Mouse (Mus musculus) ES-Bruce4 (cell line): ENCODE results near the gene Ccdc159. TPM values are rescaled to one million over a fixed set of nuclear protein-coding genes. Genes with fewer than 3 reads are reported as not detected.

Experiments
- H3K27ac ChIP-seq: 2 replicates; pipeline ENCODE4 v1.5.1; 2012; ENCODE audit warnings: low read length, inconsistent platforms; ENCODE audit not compliant: insufficient read depth
- H3K27me3 ChIP-seq: 2 replicates; pipeline ENCODE4 v1.6.1; 2012; ENCODE audit warnings: mild to moderate bottlenecking, low read length, inconsistent platforms; ENCODE audit not compliant: control insufficient read depth, poor library complexity, insufficient read depth, severe bottlenecking
- H3K36me3 ChIP-seq: 2 replicates; pipeline ENCODE4 v1.6.1; 2012; ENCODE audit warnings: inconsistent platforms, mild to moderate bottlenecking, low read length, moderate library complexity; ENCODE audit not compliant: control insufficient read depth, poor library complexity, insufficient read depth, severe bottlenecking
- H3K4me1 ChIP-seq: one replicate; pipeline ENCODE4 v1.8.1; 2011; ENCODE audit warnings: low read length; ENCODE audit not compliant: control insufficient read depth, insufficient read depth
- H3K4me3 ChIP-seq: 2 replicates; pipeline ENCODE4 v1.5.1; 2011; ENCODE audit warnings: low read depth, mild to moderate bottlenecking, low read length
- H3K9ac ChIP-seq: 2 replicates; pipeline ENCODE4 v1.6.1; 2012; ENCODE audit warnings: low read depth, mild to moderate bottlenecking, inconsistent platforms; ENCODE audit not compliant: poor library complexity, severe bottlenecking
- H3K9me3 ChIP-seq: replicated peaks from 2 replicates; pipeline ENCODE4 v1.6.1; 2012; ENCODE audit warnings: mild to moderate bottlenecking, low read length, inconsistent platforms; ENCODE audit not compliant: control insufficient read depth, poor library complexity, insufficient read depth, severe bottlenecking
- CTCF ChIP-seq: IDR thresholded peaks from one replicate; pipeline ENCODE4 v1.8.1; 2011; ENCODE audit warnings: low read depth, low read length
- EP300 ChIP-seq: IDR thresholded peaks from 2 replicates; pipeline ENCODE4 v1.6.1; 2011; ENCODE audit warnings: low read depth, low read length; ENCODE audit not compliant: insufficient read depth
- POLR2A ChIP-seq: IDR thresholded peaks from one replicate; pipeline ENCODE4 v1.8.1; 2011; ENCODE audit warnings: low read length; ENCODE audit not compliant: insufficient read depth
- polyA plus RNA-seq: library from polyadenylated mRNA; stranded (reverse); fragments of >200 nt; gene quantifications from 2 replicates; pipeline ENCODE4 v1.2.4, GENCODE M21; 2011; ENCODE audit warnings: low read depth; ENCODE audit not compliant: missing spikeins, insufficient read depth, insufficient read length

Ccdc159 gene
- polyA plus RNA-seq, 1 experiment, result 2.9 TPM

- H3K9ac ChIP-seq, result no peak overlapping the region
- no peaks in the 10 kb centered on the region for H3K27me3 ChIP-seq
- no peaks in the 10 kb centered on the region for H3K9me3 ChIP-seq
- H3K36me3 ChIP-seq, result no peaks in the 10 kb centered on the region
- H3K4me3 ChIP-seq, result no peak overlapping the region
- TF ChIP-seq POLR2A, result no peak
- TF ChIP-seq CTCF, result no peak
- no peak for TF ChIP-seq EP300
- no peak overlapping the region for H3K27ac ChIP-seq
- peaks cover 2% of the 10 kb centered on the region for H3K4me1 ChIP-seq
These were observed 42.0 kb downstream of the Ccdc159 start for GRCm38 (mm10) chr9:21969304-21969703.

- TF ChIP-seq EP300, result no peak
- TF ChIP-seq CTCF, result no peak
- no peak for TF ChIP-seq POLR2A
These were observed 49.4 kb downstream of the Ccdc159 start for GRCm38 (mm10) chr9:21976626-21977175.

GRCm38 (mm10) chr9:21977331-21977730, 50.1 kb downstream of the Ccdc159 start:
- Histone ChIP-seq H3K9ac (no peak overlapping the region), H3K4me1 (peaks cover 3% of the 10 kb centered on the region), H3K27ac (no peak overlapping the region), H3K4me3 (no peak overlapping the region), H3K27me3 (no peaks in the 10 kb centered on the region), H3K36me3 (no peaks in the 10 kb centered on the region), H3K9me3 (no peaks in the 10 kb centered on the region)
- TF ChIP-seq POLR2A, result no peak
- no peak for TF ChIP-seq CTCF
- no peak for TF ChIP-seq EP300

More at GRCm38 (mm10) chr9:21976626-21977175, 49.4 kb downstream of the Ccdc159 start:
- Histone ChIP-seq H3K27me3 (no peaks in the 10 kb centered on the region), H3K4me1 (peaks cover 3% of the 10 kb centered on the region), H3K27ac (no peak overlapping the region), H3K36me3 (no peaks in the 10 kb centered on the region), H3K4me3 (no peak overlapping the region), H3K9ac (no peak overlapping the region), H3K9me3 (no peaks in the 10 kb centered on the region)

- Histone ChIP-seq H3K36me3 (no peaks in the 10 kb centered on the region), H3K27me3 (no peaks in the 10 kb centered on the region), H3K9me3 (no peaks in the 10 kb centered on the region), H3K27ac (no peak overlapping the region), H3K4me3 (no peak overlapping the region), H3K9ac (no peak overlapping the region), H3K4me1 (peaks cover 3% of the 10 kb centered on the region)
- TF ChIP-seq EP300, result no peak
- peak; percentile 83 for TF ChIP-seq CTCF
These were observed 50.7 kb downstream of the Ccdc159 start for GRCm38 (mm10) chr9:21977972-21978371.

- TF ChIP-seq CTCF, result no peak
- TF ChIP-seq EP300, result peak; percentile 23; the same call in 1 of the 2 replicates
- Histone ChIP-seq H3K27ac (no peak overlapping the region), H3K36me3 (no peaks in the 10 kb centered on the region), H3K4me1 (peaks cover 3% of the 10 kb centered on the region), H3K27me3 (no peaks in the 10 kb centered on the region), H3K9ac (no peak overlapping the region), H3K9me3 (no peaks in the 10 kb centered on the region), H3K4me3 (no peak overlapping the region)
These were observed 51.3 kb downstream of the Ccdc159 start for GRCm38 (mm10) chr9:21978398-21979128.

- Histone ChIP-seq H3K27ac (no peak overlapping the region), H3K4me3 (no peak overlapping the region), H3K9ac (no peak overlapping the region), H3K4me1 (no peaks in the 10 kb centered on the region), H3K27me3 (peaks cover 10% of the 10 kb centered on the region), H3K9me3 (no peaks in the 10 kb centered on the region), H3K36me3 (no peaks in the 10 kb centered on the region)
- TF ChIP-seq EP300, result no peak
These were observed 56.6 kb downstream of the Ccdc159 start for GRCm38 (mm10) chr9:21983911-21984310.

Other genes starting within 250 kb of the Ccdc159 start
- 79.3 and 80.6 TPM in 2 replicates for gene Ldlr, start 204.0 kb upstream of the Ccdc159 start, polyA plus RNA-seq
- gene Spc24, start 167.2 kb upstream of the Ccdc159 start, polyA plus RNA-seq, result 56.6 and 62.5 TPM in 2 replicates
- gene Kank2, start 128.7 kb upstream of the Ccdc159 start, polyA plus RNA-seq, result 62.3 and 63.5 TPM in 2 replicates
- not detected in 2 replicates for gene Angptl8, start 92.0 kb upstream of the Ccdc159 start, polyA plus RNA-seq
- gene Dock6, start 74.8 kb upstream of the Ccdc159 start, polyA plus RNA-seq, result 74.9 and 80.8 TPM in 2 replicates
- gene Rab3d, start 9.3 kb upstream of the Ccdc159 start, polyA plus RNA-seq, result 5.7 and 7.8 TPM in 2 replicates
- gene Tmem205, start 85 bp downstream of the Ccdc159 start, polyA plus RNA-seq, result 19.9 and 21.4 TPM in 2 replicates
- 5.4 and 5.6 TPM in 2 replicates for gene Plppr2, start 9.6 kb downstream of the Ccdc159 start, polyA plus RNA-seq
- gene Swsap1, start 28.3 kb downstream of the Ccdc159 start, polyA plus RNA-seq, result 8.5 TPM in 2 replicates
- gene Epor, start 36.0 kb downstream of the Ccdc159 start, polyA plus RNA-seq, result 0.57 and 1.9 TPM in 2 replicates
- gene Rgl3, start 62.0 kb downstream of the Ccdc159 start, polyA plus RNA-seq, result 9.2 and 9.7 TPM in 2 replicates
- 1.6 and 2.8 TPM in 2 replicates for gene Ccdc151, start 75.2 kb downstream of the Ccdc159 start, polyA plus RNA-seq
- gene Prkcsh, start 75.3 kb downstream of the Ccdc159 start, polyA plus RNA-seq, result 108 and 116 TPM in 2 replicates
- 8.3 and 10.6 TPM in 2 replicates for gene Elavl3, start 124.6 kb downstream of the Ccdc159 start, polyA plus RNA-seq
- not detected in 2 replicates for gene Gm49318, start 143.8 kb downstream of the Ccdc159 start, polyA plus RNA-seq
- gene Zfp653, start 143.9 kb downstream of the Ccdc159 start, polyA plus RNA-seq, result 7.2 and 8.8 TPM in 2 replicates
- gene Ecsit, start 158.0 kb downstream of the Ccdc159 start, polyA plus RNA-seq, result 20.9 and 21.9 TPM in 2 replicates
- gene Cnn1, start 171.7 kb downstream of the Ccdc159 start, polyA plus RNA-seq, result 7.8 and 10.1 TPM in 2 replicates
- gene Elof1, start 189.7 kb downstream of the Ccdc159 start, polyA plus RNA-seq, result 48.4 and 49.8 TPM in 2 replicates
- 6.1 and 7.6 TPM in 2 replicates for gene Acp5, start 208.2 kb downstream of the Ccdc159 start, polyA plus RNA-seq
- 83.8 and 86.5 TPM in 2 replicates for gene Pigyl, start 229.4 kb downstream of the Ccdc159 start, polyA plus RNA-seq